Mouse (Mus musculus) CD8-positive naive resting alpha-beta T cell, adult 2 months (primary cell): Measurements from ENCODE around the gene Tgoln1.

Source experiments
- DNase-seq, 2 experiments: peaks; one replicate each; pipeline ENCODE4 v3.0.0; 2022; ENCODE audit warnings: low read depth in 2 of 2, low spot score in 2 of 2

Gene Tgoln1

GRCm38 (mm10) chr6:72616643-72617288 lies at the start of gene Tgoln1:
Tgoln1 (minus strand) TSS chr6:72617000.
- DNase-seq = peak; percentile 94 to 96

DNA sequence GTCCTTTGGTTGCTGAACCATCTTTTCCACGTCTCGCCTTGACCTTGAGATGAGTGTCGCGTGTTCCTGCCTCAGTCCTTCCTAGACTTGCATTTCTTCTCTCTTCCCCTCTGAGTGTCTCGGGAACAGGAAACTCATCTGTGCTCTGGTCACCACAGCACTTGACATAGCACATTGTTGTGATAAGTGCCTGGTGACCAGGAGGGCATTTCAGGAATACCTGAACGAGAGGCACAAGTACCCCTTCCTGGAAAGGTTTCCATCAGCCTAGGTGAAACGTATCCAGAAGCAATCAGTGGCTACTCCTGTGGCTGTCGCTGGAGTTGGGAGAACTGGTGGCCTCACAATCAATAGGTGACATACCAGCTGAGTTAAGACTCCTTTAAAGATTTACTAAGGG lies 47.5 kb upstream of the Tgoln1 start:
- DNase-seq = no peak

- no peak for DNase-seq
Measured at GRCm38 (mm10) chr6:72663000-72663399, 46.2 kb upstream of the Tgoln1 start.

GRCm38 (mm10) chr6:72660391-72660720 lies 43.6 kb upstream of the Tgoln1 start:
- no peak for DNase-seq

DNA sequence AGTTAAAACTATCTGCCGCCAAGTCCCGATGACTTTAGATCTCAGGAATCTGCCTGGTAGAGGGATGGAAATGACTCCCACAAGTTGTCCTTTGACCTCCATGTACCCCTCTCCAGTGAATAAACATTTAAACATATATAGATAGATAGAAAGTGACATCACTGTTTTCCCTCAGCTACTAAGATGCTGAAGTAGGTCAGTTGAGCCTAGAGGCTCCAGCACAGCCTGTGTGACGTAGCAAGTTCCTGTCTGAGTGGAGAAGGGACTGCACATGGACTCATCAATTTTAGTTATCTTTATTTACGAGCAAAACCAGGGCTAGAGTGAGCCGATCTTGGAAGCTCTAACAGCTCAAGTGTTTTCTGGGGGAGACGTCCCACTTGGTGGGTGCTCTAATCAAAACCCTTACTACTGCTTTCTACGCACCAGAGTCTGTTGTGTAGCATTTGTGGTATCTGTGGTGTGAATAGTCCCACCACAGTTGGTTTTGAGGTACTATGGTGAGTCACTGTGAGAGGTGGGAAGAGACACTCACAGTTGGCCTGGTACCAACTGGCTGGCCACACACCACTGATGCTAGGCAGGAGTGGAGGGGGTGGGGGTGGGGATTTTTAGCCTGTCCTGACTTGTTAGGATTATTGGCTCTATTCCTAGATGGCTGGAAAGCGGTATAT lies 43.1 kb upstream of the Tgoln1 start:
- no peak for DNase-seq

- DNase-seq = no peak
Measured at GRCm38 (mm10) chr6:72658006-72658405, 41.2 kb upstream of the Tgoln1 start.

GRCm38 (mm10) chr6:72656053-72656442 lies 39.2 kb upstream of the Tgoln1 start:
- no peak for DNase-seq

DNA sequence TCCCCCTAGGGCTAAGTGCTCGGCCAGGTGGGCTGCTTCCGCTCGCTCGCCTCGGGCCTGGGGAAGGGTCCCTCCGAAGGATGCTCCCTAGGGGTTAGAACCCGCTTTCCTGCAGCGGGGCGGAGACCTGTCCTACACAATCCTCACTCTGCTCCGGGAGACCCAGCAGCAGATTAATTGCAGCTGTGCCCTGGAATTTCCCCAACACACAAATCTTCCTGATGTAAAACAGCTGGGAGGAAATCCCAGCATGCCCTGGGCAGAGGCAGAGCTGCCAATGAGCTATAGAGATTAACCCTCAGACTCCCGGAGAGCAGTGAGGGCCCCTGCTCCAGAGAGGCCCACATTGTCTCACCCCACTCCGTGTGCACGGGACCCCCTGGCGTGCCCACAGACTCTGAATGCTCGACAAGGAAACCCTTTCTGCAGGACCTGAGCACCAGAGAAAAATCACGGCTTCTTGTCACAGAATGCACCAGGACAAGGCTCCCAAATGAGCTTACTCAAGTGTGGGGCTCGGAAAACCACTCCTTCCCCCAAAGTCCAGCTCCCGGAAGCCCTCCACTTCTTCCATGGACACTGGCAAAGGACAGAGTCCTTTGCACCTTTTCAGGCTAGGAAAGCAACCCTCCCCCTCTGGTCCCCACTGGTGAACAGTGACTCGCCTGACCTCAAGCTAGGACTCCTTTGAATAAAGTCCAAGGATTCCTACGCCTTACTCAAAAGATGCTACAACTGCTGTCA lies 38.7 kb upstream of the Tgoln1 start:
- DNase-seq = no peak

GRCm38 (mm10) chr6:72654355-72654754 lies 37.6 kb upstream of the Tgoln1 start:
- DNase-seq = no peak

DNA sequence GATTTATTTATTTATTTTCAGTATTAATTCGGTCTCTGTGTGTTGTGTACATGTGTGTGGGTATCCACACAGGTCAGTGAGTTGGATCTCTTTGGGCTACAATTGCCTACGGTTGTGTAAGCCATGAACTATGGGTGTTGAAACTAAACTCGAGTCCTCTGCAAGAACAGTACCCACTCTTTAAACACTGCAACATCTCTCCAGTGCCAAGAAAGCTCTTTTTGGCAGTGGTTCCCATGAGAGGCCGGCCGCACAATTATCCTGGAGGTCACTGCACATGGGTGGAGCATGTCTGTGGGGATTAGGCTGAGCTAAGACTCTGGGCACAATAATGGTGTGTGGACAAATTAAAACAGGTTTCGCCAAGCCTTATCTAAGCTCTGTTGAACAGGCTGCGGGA lies 36.6 kb upstream of the Tgoln1 start:
- no peak for DNase-seq

- no peak for DNase-seq
Measured at GRCm38 (mm10) chr6:72650338-72650851, 33.6 kb upstream of the Tgoln1 start.

DNA sequence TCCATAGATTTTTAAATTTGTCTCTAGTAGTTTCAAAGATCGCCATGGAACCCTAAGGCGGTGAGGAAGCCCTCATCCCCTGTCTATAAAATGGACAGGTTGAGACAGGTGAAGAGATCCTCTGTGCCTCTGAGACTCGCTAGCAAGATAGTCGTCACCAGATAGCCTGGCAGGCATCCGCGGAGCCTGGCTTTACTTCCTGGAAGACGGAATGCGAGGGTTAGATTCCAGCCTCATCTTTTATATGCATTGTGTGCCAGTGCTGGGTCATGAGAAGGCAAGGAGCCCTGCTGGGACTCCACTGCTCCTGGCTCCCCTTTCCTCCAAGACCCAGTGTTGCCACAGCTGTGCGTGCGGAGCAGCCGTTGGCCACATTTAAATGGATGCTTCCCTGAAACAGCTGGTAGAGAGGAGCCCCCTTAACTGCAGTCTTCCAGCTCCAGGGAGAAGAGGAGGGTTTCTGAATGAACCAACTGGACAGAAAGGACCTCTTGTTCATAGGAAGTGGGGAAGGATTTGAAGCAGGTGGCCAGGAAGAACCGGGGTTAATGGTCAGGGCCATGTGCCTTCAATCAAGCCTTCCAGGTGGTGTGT lies 31.3 kb upstream of the Tgoln1 start:
- no peak for DNase-seq

DNA sequence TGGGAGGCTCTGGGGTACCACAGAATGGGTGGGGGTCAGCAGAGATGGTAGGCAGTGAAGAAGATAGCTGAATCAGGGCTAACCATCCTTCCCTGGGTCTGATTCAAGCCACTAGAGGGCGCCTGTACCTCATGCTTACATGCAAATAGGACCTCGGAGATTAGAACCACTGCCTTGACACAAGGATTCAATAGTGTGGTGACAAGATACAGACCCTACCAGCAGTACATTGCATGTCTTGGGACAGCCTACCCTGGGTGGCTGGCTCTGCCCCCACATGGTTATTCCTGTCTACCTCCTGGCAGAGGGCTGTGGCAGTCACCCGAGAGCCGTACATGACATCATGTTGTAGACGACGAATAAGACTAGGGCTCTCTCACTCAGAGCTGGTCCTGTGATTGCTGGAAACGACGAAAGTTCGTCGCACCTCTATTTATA lies 30.6 kb upstream of the Tgoln1 start:
- DNase-seq = peak; percentile 44 to 52

GRCm38 (mm10) chr6:72645364-72645763 lies 28.6 kb upstream of the Tgoln1 start:
- DNase-seq = no peak

- no peak for DNase-seq
Measured at GRCm38 (mm10) chr6:72644576-72644975, 27.8 kb upstream of the Tgoln1 start.

DNA sequence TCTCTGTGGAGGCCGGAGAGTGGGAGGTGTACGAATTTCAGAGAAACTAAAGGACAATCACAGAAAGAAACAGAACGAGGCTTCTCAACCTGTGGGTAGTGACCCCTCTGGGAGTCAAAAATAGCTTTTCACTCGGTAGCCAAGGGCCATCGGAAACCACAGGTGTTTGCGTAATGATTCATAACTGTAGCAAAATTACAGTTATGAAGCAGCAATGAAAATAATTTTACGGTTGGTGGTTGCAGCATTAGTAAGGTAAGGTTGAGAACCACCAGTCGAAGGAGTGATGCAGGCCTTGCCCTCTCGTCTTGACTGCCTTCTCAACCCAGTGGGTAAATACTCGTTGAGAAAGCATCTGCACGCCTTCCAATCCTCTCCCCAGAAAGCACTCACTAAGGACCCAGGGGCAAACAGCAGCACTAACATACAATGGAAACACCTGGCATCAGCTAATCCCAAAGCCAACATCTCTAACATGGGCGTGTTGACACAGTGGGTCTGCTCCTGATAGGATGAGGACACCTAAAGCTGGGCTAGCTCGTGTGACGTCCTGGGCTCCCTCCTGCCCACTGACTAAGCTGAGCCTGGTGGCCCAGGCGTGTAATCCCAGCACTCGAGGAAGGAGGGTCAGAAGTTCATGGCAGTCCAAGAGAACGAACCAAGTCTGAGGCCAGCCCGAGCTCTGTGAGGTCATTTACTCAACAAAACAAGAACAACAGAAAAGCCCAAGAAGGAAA lies 24.6 kb upstream of the Tgoln1 start:
- no peak for DNase-seq

GRCm38 (mm10) chr6:72636940-72637339 lies 20.1 kb upstream of the Tgoln1 start:
- DNase-seq = no peak

GRCm38 (mm10) chr6:72635760-72636431 lies 19.1 kb upstream of the Tgoln1 start:
- peak; percentile 33 to 51 for DNase-seq

GRCm38 (mm10) chr6:72634311-72634710 lies 17.5 kb upstream of the Tgoln1 start:
- DNase-seq = peak; percentile 39 to 49

- no peak for DNase-seq
Measured at GRCm38 (mm10) chr6:72631700-72632099, 14.9 kb upstream of the Tgoln1 start.
